Mouse (Mus musculus) liver, embryonic 13.5 days (tissue): Measurements from ENCODE around the gene Lrrc8d. TPM values are rescaled to one million over a fixed set of nuclear protein-coding genes. Genes with fewer than 3 reads are reported as not detected.

Source experiments
- polyA plus RNA-seq: library from polyadenylated mRNA; unstranded; fragments of >200 nt; fragmentation: Nextera tagmentation; extraction: Ambion mirVana; gene quantifications from 2 replicates; pipeline ENCODE4 v1.2.1, GENCODE M21; 2015

The Lrrc8d gene
- polyA plus RNA-seq, 1 experiment from 2014 or later, result 9.4 TPM

Other genes with a start within 250 kb of the Lrrc8d start
- 17.5 and 23.2 TPM in 2 replicates for gene Lrrc8c, start 180.6 kb upstream of the Lrrc8d start, polyA plus RNA-seq
- 8.5 and 9.9 TPM in 2 replicates for gene Zfp326, start 176.6 kb downstream of the Lrrc8d start, polyA plus RNA-seq